Mouse (Mus musculus): Measurements from ENCODE around the gene Nrgn.

Nrgn gene

GRCm38 (mm10) chr9:37554838-37555748, 2.4 kb upstream of the Nrgn start, which contains the start of gene Siae:
Gene Siae, plus strand, starts transcription at chr9:37555698.
- DNase-seq (ENCODE audit: inconsistent ontology term), result no peak

- DNase-seq (ENCODE audit: inconsistent ontology term), result no peak
Measured at GRCm38 (mm10) chr9:37554279-37554678, 1.6 kb upstream of the Nrgn start.

- no peak for DNase-seq (ENCODE audit: inconsistent ontology term)
Measured at GRCm38 (mm10) chr9:37551751-37552531, 763 bp downstream of the Nrgn start.

- DNase-seq (ENCODE audit: inconsistent ontology term), result no peak
Measured at GRCm38 (mm10) chr9:37550435-37550834, 2.3 kb downstream of the Nrgn start.

GRCm38 (mm10) chr9:37546889-37547288, 5.8 kb downstream of the Nrgn start:
- DNase-seq (ENCODE audit: inconsistent ontology term), result no peak

GRCm38 (mm10) chr9:37545847-37546452, 6.8 kb downstream of the Nrgn start:
- no peak for DNase-seq (ENCODE audit: inconsistent ontology term)

- no peak for DNase-seq (ENCODE audit: inconsistent ontology term)
Measured at GRCm38 (mm10) chr9:37545166-37545610, 7.5 kb downstream of the Nrgn start.

GRCm38 (mm10) chr9:37544447-37545165, 8.1 kb downstream of the Nrgn start:
- DNase-seq (ENCODE audit: inconsistent ontology term), result peak; percentile 71

GRCm38 (mm10) chr9:37543869-37544440, 8.7 kb downstream of the Nrgn start:
- no peak for DNase-seq (ENCODE audit: inconsistent ontology term)

- no peak for DNase-seq (ENCODE audit: inconsistent ontology term)
Measured at GRCm38 (mm10) chr9:37541851-37542642, 10.7 kb downstream of the Nrgn start.

- no peak for DNase-seq (ENCODE audit: inconsistent ontology term)
Measured at GRCm38 (mm10) chr9:37540701-37541575, 11.8 kb downstream of the Nrgn start.

- DNase-seq (ENCODE audit: inconsistent ontology term), result no peak
Measured at GRCm38 (mm10) chr9:37540226-37540625, 12.5 kb downstream of the Nrgn start.

GRCm38 (mm10) chr9:37539170-37540025, 13.3 kb downstream of the Nrgn start, which contains the start of gene Vsig2:
Gene Vsig2, plus strand, starts transcription at chr9:37539255.
- no peak for DNase-seq (ENCODE audit: inconsistent ontology term)

GRCm38 (mm10) chr9:37537658-37538250, 14.9 kb downstream of the Nrgn start:
- peak; percentile 58 for DNase-seq (ENCODE audit: inconsistent ontology term)

- no peak for DNase-seq (ENCODE audit: inconsistent ontology term)
Measured at GRCm38 (mm10) chr9:37536851-37537250, 15.9 kb downstream of the Nrgn start.

- DNase-seq (ENCODE audit: inconsistent ontology term), result peak; percentile 80
Measured at GRCm38 (mm10) chr9:37530888-37531705, 21.6 kb downstream of the Nrgn start.
